Mouse (Mus musculus): ENCODE data around the gene Atp5d.

Atp5d gene

DNA sequence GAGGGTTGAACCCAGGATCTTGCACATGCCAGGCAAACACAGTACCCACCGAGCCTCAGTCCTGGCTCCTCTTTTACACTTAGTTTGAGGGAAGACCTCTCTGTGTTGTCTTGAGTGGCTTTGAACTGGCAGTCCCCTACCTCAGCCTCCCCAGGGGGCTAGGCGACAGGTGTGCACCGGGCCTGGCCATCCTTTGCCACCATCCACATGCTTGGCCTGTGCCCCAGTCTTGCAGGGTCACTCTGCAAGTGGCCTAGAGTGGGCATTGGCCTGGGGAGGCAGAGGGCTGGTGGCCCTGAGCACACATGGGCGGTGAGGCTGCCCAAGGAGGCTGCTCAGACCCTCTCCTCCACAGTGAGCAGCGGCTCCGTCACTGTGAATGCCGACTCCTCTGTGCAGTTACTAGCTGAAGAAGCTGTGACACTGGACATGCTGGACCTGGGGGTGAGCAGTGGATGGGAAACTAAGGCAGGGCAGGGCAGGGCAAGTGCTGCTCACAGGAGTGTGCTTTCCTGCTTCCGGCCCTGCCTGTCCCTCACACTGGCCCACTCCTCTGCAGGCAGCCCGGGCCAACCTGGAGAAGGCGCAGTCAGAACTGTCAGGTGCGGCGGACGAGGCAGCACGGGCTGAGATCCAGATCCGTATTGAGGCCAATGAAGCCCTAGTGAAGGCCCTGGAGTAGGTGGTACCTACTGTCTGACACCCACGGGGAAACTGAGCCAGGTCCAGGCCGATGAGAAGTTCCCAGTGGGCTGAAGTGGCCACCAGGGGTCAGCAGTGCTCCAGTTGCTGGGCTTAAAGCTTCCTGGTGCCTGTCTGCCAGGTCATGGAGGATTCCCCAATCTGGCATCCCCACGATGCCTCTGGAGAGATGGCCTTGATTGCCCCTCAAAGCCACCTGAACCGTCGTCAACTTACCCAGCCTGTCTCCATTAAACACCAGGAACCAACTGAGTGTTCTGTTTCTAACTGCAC, 6.7 kb downstream of the Atp5d start:
- Histone ChIP-seq H3K36me3 (ENCODE audit: insufficient read depth, low read length) (peaks cover 50% of the 10 kb centered on the region), H3K4me3 (replicated peaks; ENCODE audit: low read length) (peak overlapping the region; percentile 90), H3K4me1 (replicated peaks; ENCODE audit: low read depth, low read length) (peaks cover 68% of the 10 kb centered on the region), H3K27me3 (ENCODE audit: insufficient read depth, low read length) (no peaks in the 10 kb centered on the region), H3K9me3 (ENCODE audit: low read length) (no peaks in the 10 kb centered on the region)
- peak; percentile 50 for TF ChIP-seq CTCF (conservative IDR thresholded peaks at IDR 0.05; ENCODE audit: low read length)
- no peak for TF ChIP-seq POU5F1 (IDR thresholded peaks at IDR 0.05; ENCODE audit: borderline replicate concordance, low read length)
- TF ChIP-seq NANOG (IDR thresholded peaks at IDR 0.05; ENCODE audit: borderline replicate concordance, low read length): no peak

DNA sequence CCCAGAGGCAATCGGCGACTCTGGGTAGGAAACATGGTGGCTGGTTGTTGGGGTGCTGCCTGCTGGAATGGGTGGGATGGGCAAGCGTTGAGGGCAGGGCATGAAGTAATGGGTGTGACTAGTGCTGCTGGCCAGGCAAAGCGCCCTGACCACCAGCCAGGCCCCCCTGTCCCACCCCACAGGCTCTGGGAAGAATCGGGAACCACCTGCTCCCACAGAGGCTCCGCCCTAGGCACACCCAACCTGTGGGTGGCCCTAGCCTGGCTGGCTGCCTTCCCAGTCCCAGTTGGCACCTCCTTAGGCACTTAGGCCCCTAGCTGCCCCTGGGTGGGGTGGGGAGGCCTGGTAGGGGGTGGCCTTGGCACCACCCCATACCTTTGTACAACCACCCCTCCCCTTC, 7.5 kb downstream of the Atp5d start:
- H3K4me3 ChIP-seq (replicated peaks; ENCODE audit: low read length): peak overlapping the region; percentile 90
- no peak for TF ChIP-seq POU5F1 (IDR thresholded peaks at IDR 0.05; ENCODE audit: borderline replicate concordance, low read length)
- no peak for TF ChIP-seq NANOG (IDR thresholded peaks at IDR 0.05; ENCODE audit: borderline replicate concordance, low read length)
- TF ChIP-seq CTCF (conservative IDR thresholded peaks at IDR 0.05; ENCODE audit: low read length): no peak
- peaks cover 61% of the 10 kb centered on the region for H3K4me1 ChIP-seq (replicated peaks; ENCODE audit: low read depth, low read length)
- no peaks in the 10 kb centered on the region for H3K27me3 ChIP-seq (ENCODE audit: insufficient read depth, low read length)
- peaks cover 50% of the 10 kb centered on the region for H3K36me3 ChIP-seq (ENCODE audit: insufficient read depth, low read length)
- no peaks in the 10 kb centered on the region for H3K9me3 ChIP-seq (ENCODE audit: low read length)

DNA sequence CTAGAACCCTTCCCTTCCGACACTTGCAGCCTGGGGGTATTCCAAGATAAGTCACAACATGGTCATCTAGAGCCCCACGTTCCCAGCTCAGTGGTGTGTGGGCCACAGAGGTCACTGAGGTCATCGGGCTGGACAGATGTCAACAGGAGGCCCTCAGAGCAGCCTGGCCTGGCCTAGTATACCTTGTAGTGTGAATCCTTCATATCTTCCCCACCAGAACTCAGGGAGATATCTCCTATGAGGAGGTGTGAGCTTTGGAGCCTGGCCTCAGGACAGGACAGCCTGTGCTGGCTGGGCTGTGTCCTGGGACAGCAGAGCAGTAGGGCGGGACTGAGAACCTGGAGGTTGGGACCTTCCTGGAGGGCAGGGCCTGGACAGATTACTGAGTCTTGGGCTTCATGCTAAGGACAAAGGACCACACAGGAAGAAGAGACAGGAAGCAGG, 8.2 kb downstream of the Atp5d start:
- peaks cover 57% of the 10 kb centered on the region for H3K36me3 ChIP-seq (ENCODE audit: insufficient read depth, low read length)
- H3K4me3 ChIP-seq (replicated peaks; ENCODE audit: low read length): peak overlapping the region; percentile 90
- TF ChIP-seq POU5F1 (IDR thresholded peaks at IDR 0.05; ENCODE audit: borderline replicate concordance, low read length) (no peak), NANOG (IDR thresholded peaks at IDR 0.05; ENCODE audit: borderline replicate concordance, low read length) (no peak), CTCF (conservative IDR thresholded peaks at IDR 0.05; ENCODE audit: low read length) (no peak)
- no peaks in the 10 kb centered on the region for H3K27me3 ChIP-seq (ENCODE audit: insufficient read depth, low read length)
- H3K4me1 ChIP-seq (replicated peaks; ENCODE audit: low read depth, low read length): peaks cover 65% of the 10 kb centered on the region
- H3K9me3 ChIP-seq (ENCODE audit: low read length): no peaks in the 10 kb centered on the region

DNA sequence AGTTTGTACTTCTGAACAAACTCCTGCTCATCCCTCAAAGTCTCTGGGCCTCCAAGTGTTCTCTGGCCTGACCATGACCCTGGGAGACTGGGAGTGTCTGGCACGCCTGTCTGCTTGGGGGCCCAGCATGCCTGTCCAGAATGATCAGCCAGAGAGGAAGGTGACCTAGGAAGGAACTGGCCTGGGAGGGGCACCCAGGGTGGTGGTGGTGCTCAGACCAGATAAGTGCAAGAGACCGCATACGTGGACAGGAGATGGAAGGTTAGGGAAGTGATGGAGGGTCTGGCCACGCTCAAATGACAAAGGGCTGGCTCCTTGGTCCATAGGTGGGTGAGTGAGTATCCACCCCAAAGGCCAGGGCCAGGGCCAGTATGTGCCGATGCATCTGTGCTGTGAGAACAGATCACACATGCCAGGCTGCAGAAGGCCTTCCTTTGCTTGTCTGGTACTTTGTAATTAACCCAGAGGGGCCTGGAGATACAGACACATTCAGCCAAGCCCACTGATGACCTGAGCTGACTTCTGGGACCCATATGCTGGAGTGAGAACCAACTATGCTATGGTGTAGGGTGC, 8.8 kb downstream of the Atp5d start:
- Histone ChIP-seq H3K4me1 (replicated peaks; ENCODE audit: low read depth, low read length) (peaks cover 68% of the 10 kb centered on the region), H3K36me3 (ENCODE audit: insufficient read depth, low read length) (peaks cover 64% of the 10 kb centered on the region), H3K27me3 (ENCODE audit: insufficient read depth, low read length) (no peaks in the 10 kb centered on the region), H3K4me3 (replicated peaks; ENCODE audit: low read length) (peak overlapping the region; percentile 90), H3K9me3 (ENCODE audit: low read length) (no peaks in the 10 kb centered on the region)
- no peak for TF ChIP-seq CTCF (conservative IDR thresholded peaks at IDR 0.05; ENCODE audit: low read length)
- no peak for TF ChIP-seq NANOG (IDR thresholded peaks at IDR 0.05; ENCODE audit: borderline replicate concordance, low read length)
- TF ChIP-seq POU5F1 (IDR thresholded peaks at IDR 0.05; ENCODE audit: borderline replicate concordance, low read length): no peak

DNA sequence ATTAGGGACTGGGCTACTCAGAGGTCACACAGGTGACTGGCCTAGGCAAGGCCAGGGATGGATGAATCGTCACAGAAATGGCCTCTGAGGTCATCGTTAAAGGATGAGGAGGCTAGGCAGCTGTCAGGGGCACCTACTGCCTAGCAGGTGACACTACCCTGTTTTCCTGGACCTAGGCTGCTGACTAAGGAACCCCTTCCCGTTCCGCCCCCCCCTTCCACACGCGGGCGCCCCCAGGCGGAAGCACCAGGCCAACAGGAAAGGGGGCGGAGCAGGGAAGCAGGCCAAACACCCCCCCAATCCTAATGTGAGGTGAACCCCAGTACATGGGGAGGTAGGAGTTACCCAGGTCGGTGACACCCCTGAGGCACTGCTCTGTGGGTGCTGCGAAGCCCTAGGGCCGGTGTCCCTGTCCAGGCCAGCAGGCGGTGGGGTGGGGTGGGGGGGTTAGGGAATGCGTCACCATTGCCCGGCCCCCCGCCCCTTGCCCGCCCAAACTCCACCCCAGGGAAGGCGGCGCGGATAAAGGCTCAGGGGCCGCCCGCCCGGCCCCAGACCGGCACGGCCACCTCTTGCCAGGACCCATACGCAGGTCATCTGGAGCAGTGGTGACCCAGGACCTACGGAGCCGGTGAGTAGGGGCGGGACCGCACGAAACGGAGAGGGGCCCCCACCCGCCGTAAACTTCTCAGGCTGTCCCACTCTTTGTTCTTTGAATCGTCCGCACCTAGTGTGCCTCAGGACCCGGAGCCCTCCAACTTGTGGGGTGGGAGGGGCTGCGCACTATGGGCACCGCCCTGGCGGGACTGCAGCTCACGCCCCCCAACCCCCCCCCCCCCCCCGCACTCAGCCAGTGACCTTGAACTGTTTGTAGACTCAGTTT, 9.5 kb downstream of the Atp5d start, which contains the start of gene Midn:
Gene Midn (plus strand): TSS at position 554 of the 883 bp plus-strand sequence.
- Histone ChIP-seq H3K9me3 (ENCODE audit: low read length) (no peaks in the 10 kb centered on the region), H3K4me1 (replicated peaks; ENCODE audit: low read depth, low read length) (peaks cover 71% of the 10 kb centered on the region), H3K27me3 (ENCODE audit: insufficient read depth, low read length) (no peaks in the 10 kb centered on the region), H3K36me3 (ENCODE audit: insufficient read depth, low read length) (peaks cover 68% of the 10 kb centered on the region), H3K4me3 (replicated peaks; ENCODE audit: low read length) (peak within 1 kb of the TSS; percentile 90)
- TF ChIP-seq NANOG (IDR thresholded peaks at IDR 0.05; ENCODE audit: borderline replicate concordance, low read length) (no peak), CTCF (conservative IDR thresholded peaks at IDR 0.05; ENCODE audit: low read length) (peak; percentile 48)

DNA sequence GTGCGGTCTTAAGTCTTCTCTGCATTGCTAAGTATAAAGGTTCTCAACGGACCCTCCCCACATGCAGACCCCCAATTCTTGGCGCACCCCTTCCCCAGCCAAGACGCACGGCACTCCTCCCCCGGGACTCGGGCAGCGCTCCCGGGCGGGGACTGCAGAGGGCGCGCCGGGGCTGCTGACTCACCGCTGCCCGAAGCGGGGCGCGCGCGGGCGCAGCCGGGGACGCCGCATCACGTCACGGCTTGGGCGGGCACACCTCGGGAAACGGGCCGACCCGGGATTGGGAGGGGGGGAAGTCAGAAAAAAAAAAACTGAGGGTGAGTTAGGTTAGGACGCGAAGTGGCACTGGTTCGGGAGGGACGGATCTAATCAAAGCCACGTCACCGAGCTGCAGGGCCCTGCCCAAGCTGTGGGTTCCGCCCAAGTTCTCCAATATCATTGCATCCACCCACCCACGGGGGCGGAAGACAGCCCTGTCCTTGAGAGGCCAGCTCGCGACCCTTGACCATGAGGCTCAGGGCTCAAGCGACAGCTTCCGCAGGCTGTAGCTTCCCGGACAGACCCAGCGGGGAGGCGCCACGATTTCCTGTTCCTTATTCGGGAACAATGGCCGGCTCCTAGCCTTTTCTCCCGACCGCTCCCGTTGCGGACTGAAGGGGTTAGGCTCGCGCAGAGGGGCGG, 10.3 kb downstream of the Atp5d start:
- H3K36me3 ChIP-seq (ENCODE audit: insufficient read depth, low read length): peaks cover 68% of the 10 kb centered on the region
- TF ChIP-seq POU5F1 (IDR thresholded peaks at IDR 0.05; ENCODE audit: borderline replicate concordance, low read length) (no peak), CTCF (conservative IDR thresholded peaks at IDR 0.05; ENCODE audit: low read length) (no peak), NANOG (IDR thresholded peaks at IDR 0.05; ENCODE audit: borderline replicate concordance, low read length) (no peak)
- no peaks in the 10 kb centered on the region for H3K27me3 ChIP-seq (ENCODE audit: insufficient read depth, low read length)

DNA sequence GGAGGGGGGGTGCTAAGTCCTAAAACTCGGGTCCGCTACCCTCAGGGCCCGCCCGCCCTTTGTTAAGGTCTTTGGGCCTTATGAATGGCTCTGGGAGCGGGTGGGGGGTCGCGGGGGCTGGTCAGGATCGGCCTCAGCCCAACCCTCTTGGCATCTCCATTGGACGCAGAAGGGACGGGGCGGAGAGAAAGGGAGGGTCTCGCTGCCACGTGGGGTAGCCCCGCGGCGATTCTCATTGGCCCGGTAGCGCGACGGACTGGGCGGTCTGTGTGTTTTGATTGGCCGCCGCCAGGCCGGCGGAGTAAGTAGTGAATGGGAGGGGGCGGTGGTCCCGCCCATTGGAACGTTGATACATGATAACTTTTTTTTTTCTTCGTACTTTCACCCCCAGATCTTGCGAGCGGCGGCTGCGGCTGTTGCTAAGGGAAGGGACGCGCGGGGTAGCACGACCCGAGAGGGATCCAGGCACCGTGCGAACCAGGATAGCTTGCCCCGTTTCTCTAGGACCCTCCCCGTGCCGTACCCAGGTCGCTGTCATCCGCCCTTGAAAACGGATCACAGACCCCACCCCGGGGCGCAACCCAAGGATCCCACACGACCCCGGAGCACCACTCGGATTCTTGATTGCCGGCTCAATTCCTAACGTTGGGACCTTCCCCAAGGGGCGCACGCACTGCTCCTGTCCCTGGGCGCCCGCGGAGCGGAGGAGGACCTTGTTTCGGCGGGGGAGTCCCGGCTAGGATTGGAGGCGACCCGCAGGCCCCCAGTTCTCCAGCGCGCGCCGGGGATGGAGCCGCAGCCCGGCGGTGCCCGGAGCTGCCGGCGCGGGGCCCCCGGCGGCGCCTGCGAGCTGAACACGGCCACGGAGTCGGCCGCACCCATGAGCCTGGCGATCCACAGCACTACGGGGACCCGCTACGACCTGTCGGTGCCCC, 11.1 kb downstream of the Atp5d start:
- Histone ChIP-seq H3K4me1 (replicated peaks; ENCODE audit: low read depth, low read length) (peaks cover 71% of the 10 kb centered on the region), H3K4me3 (replicated peaks; ENCODE audit: low read length) (peak overlapping the region; percentile 90)
- TF ChIP-seq POU5F1 (IDR thresholded peaks at IDR 0.05; ENCODE audit: borderline replicate concordance, low read length) (no peak), NANOG (IDR thresholded peaks at IDR 0.05; ENCODE audit: borderline replicate concordance, low read length) (no peak), CTCF (conservative IDR thresholded peaks at IDR 0.05; ENCODE audit: low read length) (no peak)

More for the DNA sequence above, 10.3 kb downstream of the Atp5d start:
- Histone ChIP-seq H3K4me1 (replicated peaks; ENCODE audit: low read depth, low read length) (peaks cover 71% of the 10 kb centered on the region), H3K9me3 (ENCODE audit: low read length) (no peaks in the 10 kb centered on the region), H3K4me3 (replicated peaks; ENCODE audit: low read length) (peak overlapping the region; percentile 90)

More for the DNA sequence above, 11.1 kb downstream of the Atp5d start:
- no peaks in the 10 kb centered on the region for H3K9me3 ChIP-seq (ENCODE audit: low read length)
- peaks cover 68% of the 10 kb centered on the region for H3K36me3 ChIP-seq (ENCODE audit: insufficient read depth, low read length)
- H3K27me3 ChIP-seq (ENCODE audit: insufficient read depth, low read length): no peaks in the 10 kb centered on the region

Measured in E14TG2a.4 (cell line).